Mouse (Mus musculus) small intestine, adult 2 months (tissue): Measurements from ENCODE around the gene Mb21d2.

Experiments
- CTCF ChIP-seq: fragments of 200-500 bp; IDR thresholded peaks from 2 replicates; pipeline ENCODE4 v1.5.1; 2012; ENCODE audit warnings: low read depth, mild to moderate bottlenecking, control low read depth, inconsistent platforms, low read length, moderate library complexity, mixed read lengths; ENCODE audit not compliant: insufficient replicate concordance, insufficient read length; ENCODE audit errors: extremely low read depth
- POLR2A ChIP-seq: fragments of 200-500 bp; IDR thresholded peaks from 2 replicates; pipeline ENCODE4 v1.6.1; 2012; ENCODE audit warnings: low read depth, mild to moderate bottlenecking, control low read depth, inconsistent platforms, low read length, moderate library complexity

DNA sequence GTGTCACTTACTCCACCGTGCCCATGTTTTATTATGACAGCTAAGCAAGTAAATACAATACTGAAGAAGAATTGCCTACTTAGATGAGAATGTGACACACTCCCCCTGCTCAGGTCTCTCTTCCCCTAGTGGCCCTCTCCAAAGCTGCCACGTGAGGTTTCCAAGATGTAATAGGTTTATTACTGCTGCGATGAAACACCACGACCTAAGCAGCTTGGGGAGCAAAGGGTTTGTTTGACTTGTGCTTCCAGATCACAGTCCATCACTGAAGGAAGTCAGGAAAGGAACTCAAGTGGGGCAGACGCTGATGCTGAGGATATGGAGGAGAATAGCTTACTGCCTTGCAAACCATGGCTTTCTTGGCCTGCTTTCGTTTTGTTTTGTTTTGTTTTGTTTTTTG, 65.9 kb downstream of the Mb21d2 start:
- TF ChIP-seq CTCF = no peak
- TF ChIP-seq POLR2A = no peak
